Mouse (Mus musculus): Measurements from ENCODE around the gene Ptger2. TPM values are rescaled to one million over a fixed set of nuclear protein-coding genes. Genes with fewer than 3 reads are reported as not detected.

Gene Ptger2
- 0.24 and 0.29 TPM in 2 replicates for polyA plus RNA-seq (2012; rRNA removed)

GRCm38 (mm10) chr14:44987674-44988355 lies at the start of gene Ptger2:
Gene Ptger2 (plus strand): TSS chr14:44988195.

Other genes starting within 250 kb of the Ptger2 start
- not detected in 2 replicates for gene Gm8267, start 237.9 kb upstream of the Ptger2 start, polyA plus RNA-seq (2012; rRNA removed)
- 0.01 TPM in 1 of 2 replicates, not detected in the other for gene Ptgdr, start 128.8 kb upstream of the Ptger2 start, polyA plus RNA-seq (2012; rRNA removed)
- gene Gpr137c, start 231.5 kb downstream of the Ptger2 start, polyA plus RNA-seq (2012; rRNA removed), result 0.18 and 0.19 TPM in 2 replicates
- 0.79 and 1.1 TPM in 2 replicates for gene Txndc16, start 232.1 kb downstream of the Ptger2 start, polyA plus RNA-seq (2012; rRNA removed)